In genomic region chr11:44538501-44539290, GRCm38 (mm10) we compare ENCODE assay signal across 11 mouse cellular contexts. TPM values are rescaled to one million over a fixed set of nuclear protein-coding genes. Genes with fewer than 3 reads are reported as not detected.
DNase-seq lines count a peak whose midpoint lies in the region; ATAC-seq and TF ChIP-seq lines count a peak whose summit lies in the region.
"Had no signal": no experiment of that assay in that cellular context is flagged by ENCODE, and none has a peak within 500 bp of the region (broad histone marks: within the 10 kb centered on the region; RNA-seq: fewer than 3 reads in every experiment).

No protein-coding gene starts in this region.

- H3K27ac ChIP-seq in heart, adult 2 months, result no peak overlapping the region
- H3K27ac ChIP-seq in heart, embryonic 10.5 days, result no peak overlapping the region
- peak overlapping the region; percentile 80 for H3K27ac ChIP-seq in embryonic fibroblast, embryonic 13.5 days (ENCODE audit: insufficient read depth, low read length)
- 0 out of 2 replicates have a peak overlapping the region, but pooled peaks have one; percentile 30 for H3K27ac ChIP-seq in liver, postnatal 0 days (ENCODE audit: low read depth)
- no peak overlapping the region for H3K27ac ChIP-seq in hindbrain, postnatal 0 days
- H3K27ac ChIP-seq in forebrain, embryonic 13.5 days, result no peak overlapping the region
- H3K27ac ChIP-seq: heart, embryonic 15.5 days had no signal

- no peak for TF ChIP-seq EP300 in heart, adult 2 months (IDR thresholded peaks at IDR 0.05; ENCODE audit: insufficient read depth, low read depth, low read length)
- TF ChIP-seq EP300 in liver, postnatal 0 days (IDR thresholded peaks at IDR 0.05; ENCODE audit: low read depth), result no peak

- H3K4me2 ChIP-seq in liver, postnatal 0 days (ENCODE audit: low read depth, low read length), result no peak overlapping the region
- H3K4me2 ChIP-seq in hindbrain, postnatal 0 days (ENCODE audit: low read depth, low read length), result no peak overlapping the region
- H3K4me2 ChIP-seq in forebrain, embryonic 13.5 days, result no peak overlapping the region
- H3K4me2 ChIP-seq: heart, embryonic 15.5 days had no signal

- TF ChIP-seq POLR2A in heart, adult 2 months (IDR thresholded peaks at IDR 0.05; ENCODE audit: insufficient read depth, low read depth, low read length), result no peak
- TF ChIP-seq POLR2A in embryonic fibroblast, embryonic 13.5 days (IDR thresholded peaks at IDR 0.05; ENCODE audit: low read depth, low read length), result no peak

- peak in 1 of 2 experiments; percentile 23 for DNase-seq in heart, adult 2 months
- no peak for DNase-seq in heart, embryonic 10.5 days (ENCODE audit: low spot score)
- no peak for DNase-seq in liver, postnatal 0 days
- DNase-seq in hindbrain, postnatal 0 days (ENCODE audit: low spot score), result no peak
- no peak for DNase-seq in urinary bladder, postnatal 10 days (ENCODE audit: low spot score)
- DNase-seq: retina, postnatal 1 day; thymus, postnatal 14 days had no signal

- H3K79me2 ChIP-seq in heart, adult 2 months (replicated peaks; ENCODE audit: control insufficient read depth, insufficient read depth, low read length), result 0 out of 2 replicates have a peak, but pooled peaks cover 1% of the 10 kb centered on the region

- H3K27me3 ChIP-seq in heart, adult 2 months (ENCODE audit: control insufficient read depth, insufficient read depth, low read length), result no peaks in the 10 kb centered on the region
- H3K27me3 ChIP-seq in heart, embryonic 10.5 days (ENCODE audit: insufficient read depth, poor library complexity, severe bottlenecking), result no peaks in the 10 kb centered on the region
- no peaks in the 10 kb centered on the region for H3K27me3 ChIP-seq in liver, postnatal 0 days (ENCODE audit: insufficient read depth, low read length)
- no peaks in the 10 kb centered on the region for H3K27me3 ChIP-seq in hindbrain, postnatal 0 days (ENCODE audit: insufficient read depth, low read length)
- H3K27me3 ChIP-seq in forebrain, embryonic 13.5 days, result no peaks in the 10 kb centered on the region
- H3K27me3 ChIP-seq: heart, embryonic 15.5 days had no signal

- H3K9me3 ChIP-seq in heart, embryonic 10.5 days, result no peaks in the 10 kb centered on the region
- H3K9me3 ChIP-seq in liver, postnatal 0 days (ENCODE audit: low read length), result no peaks in the 10 kb centered on the region
- no peaks in the 10 kb centered on the region for H3K9me3 ChIP-seq in hindbrain, postnatal 0 days (ENCODE audit: low read length)
- H3K9me3 ChIP-seq in forebrain, embryonic 13.5 days (replicated peaks), result no peaks in the 10 kb centered on the region
- H3K9me3 ChIP-seq: heart, embryonic 15.5 days had no signal

- intact Hi-C loops in heart, adult 2 months (cut with DNase I), result no loop called here

- H3K4me1 ChIP-seq in heart, adult 2 months (ENCODE audit: control insufficient read depth, insufficient read depth, low read length), result peaks cover 6% of the 10 kb centered on the region; the same call in 1 of the 2 replicates
- H3K4me1 ChIP-seq in heart, embryonic 10.5 days, result 0 out of 2 replicates have a peak, but pooled peaks cover 3% of the 10 kb centered on the region
- H3K4me1 ChIP-seq in embryonic fibroblast, embryonic 13.5 days (ENCODE audit: control insufficient read depth, insufficient read depth, low read length), result peaks cover 33% of the 10 kb centered on the region
- H3K4me1 ChIP-seq in liver, postnatal 0 days (ENCODE audit: insufficient read depth), result peaks cover 5% of the 10 kb centered on the region; the same call in 1 of the 2 replicates
- H3K4me1 ChIP-seq in hindbrain, postnatal 0 days (ENCODE audit: insufficient read depth, low read length), result peaks cover 7% of the 10 kb centered on the region; the same call in 1 of the 2 replicates
- H3K4me1 ChIP-seq in forebrain, embryonic 13.5 days, result peaks cover 11% of the 10 kb centered on the region

- 85% methylated on average over 10 of the region's 10 CpGs for WGBS in heart, adult 2 months
- 93% methylated on average over 10 of the region's 10 CpGs for WGBS in heart, embryonic 10.5 days
- 81% methylated on average over 10 of the region's 10 CpGs for WGBS in liver, postnatal 0 days (ENCODE audit: insufficient replicate concordance)
- WGBS in hindbrain, postnatal 0 days, result 81% methylated on average over 10 of the region's 10 CpGs
- WGBS in forebrain, embryonic 13.5 days, result 94% methylated on average over 10 of the region's 10 CpGs

- no peak overlapping the region for H3K4me3 ChIP-seq in heart, adult 2 months
- no peak overlapping the region for H3K4me3 ChIP-seq in heart, embryonic 10.5 days
- H3K4me3 ChIP-seq in embryonic fibroblast, embryonic 13.5 days (ENCODE audit: insufficient read depth, low read length), result no peak overlapping the region
- H3K4me3 ChIP-seq in liver, postnatal 0 days (ENCODE audit: low read depth, low read length), result no peak overlapping the region
- no peak overlapping the region for H3K4me3 ChIP-seq in hindbrain, postnatal 0 days (ENCODE audit: low read length)
- H3K4me3 ChIP-seq in forebrain, embryonic 13.5 days, result no peak overlapping the region
- H3K4me3 ChIP-seq: heart, embryonic 15.5 days had no signal

- TF ChIP-seq CTCF in heart, adult 2 months (IDR thresholded peaks at IDR 0.05), result no peak
- TF ChIP-seq CTCF in embryonic fibroblast, embryonic 13.5 days (IDR thresholded peaks at IDR 0.05; ENCODE audit: borderline replicate concordance, insufficient read depth, low read length), result no peak
- no peak for TF ChIP-seq CTCF in liver, postnatal 0 days (IDR thresholded peaks at IDR 0.05; ENCODE audit: low read depth)
- TF ChIP-seq CTCF in hindbrain, postnatal 0 days (IDR thresholded peaks at IDR 0.05; ENCODE audit: low read depth), result no peak

- H3K36me3 ChIP-seq in heart, adult 2 months (ENCODE audit: control insufficient read depth, insufficient read depth, low read length), result no peaks in the 10 kb centered on the region; the same call in 1 of the 2 replicates
- H3K36me3 ChIP-seq in heart, embryonic 10.5 days, result peaks cover 80% of the 10 kb centered on the region
- peaks cover 60% of the 10 kb centered on the region for H3K36me3 ChIP-seq in liver, postnatal 0 days (replicated peaks; ENCODE audit: insufficient read depth, low read length)
- peaks cover 11% of the 10 kb centered on the region; the same call in 1 of the 2 replicates for H3K36me3 ChIP-seq in hindbrain, postnatal 0 days (ENCODE audit: insufficient read depth, low read length)
- peaks cover 49% of the 10 kb centered on the region for H3K36me3 ChIP-seq in forebrain, embryonic 13.5 days (ENCODE audit: poor library complexity, severe bottlenecking)

- peak; percentile 25 for ATAC-seq in CD4-positive, CD25-positive, alpha-beta regulatory T cell, adult 4 months
- no peak for ATAC-seq in liver, postnatal 0 days
- no peak for ATAC-seq in hindbrain, postnatal 0 days
- ATAC-seq in forebrain, embryonic 13.5 days, result no peak

- 0 out of 2 replicates have a peak overlapping the region, but pooled peaks have one; percentile 33 for H3K9ac ChIP-seq in heart, adult 2 months (ENCODE audit: low read depth, low read length)
- H3K9ac ChIP-seq in liver, postnatal 0 days (replicated peaks), result no peak overlapping the region
- no peak overlapping the region for H3K9ac ChIP-seq in hindbrain, postnatal 0 days (replicated peaks; ENCODE audit: low read length)
- H3K9ac ChIP-seq in forebrain, embryonic 13.5 days, result no peak overlapping the region
- H3K9ac ChIP-seq: heart, embryonic 15.5 days had no signal

RNA-seq across cellular contexts. Expression of gene Rnf145, which starts 19.9 kb away (rescaled TPM):
- 10 to 100 TPM; 11.6 to 13.3 TPM for total RNA-seq in heart, adult 2 months (2021)
- polyA plus RNA-seq in heart, adult 2 months (2012; rRNA removed), result 14.0 and 29.0 TPM in 2 replicates
- polyA plus RNA-seq in heart, embryonic 10.5 days (2016; fragmentation: Nextera tagmentation; extraction: Ambion mirVana), result 59.8 and 82.1 TPM in 2 replicates
- polyA plus RNA-seq in CD4-positive, CD25-positive, alpha-beta regulatory T cell, adult 4 months (2017; shearing (Covaris generic)), result 10 to 100 TPM; 54.0 to 64.9 TPM
- 56.8 and 64.8 TPM in 2 replicates for polyA plus RNA-seq in embryonic fibroblast, embryonic 13.5 days (2011; ENCODE audit: insufficient read length, low read depth, missing spikeins)
- 31.9 and 32.7 TPM in 2 replicates for polyA plus RNA-seq in liver, postnatal 0 days (2015; fragmentation: Nextera tagmentation; extraction: Ambion mirVana)
- 108 and 122 TPM in 2 replicates for total RNA-seq in hindbrain, postnatal 0 days (2014; rRNA removed)
- polyA plus RNA-seq in hindbrain, postnatal 0 days (2015; fragmentation: Nextera tagmentation; extraction: Ambion mirVana), result 91.8 and 92.9 TPM in 2 replicates
- 78.0 and 84.3 TPM in 2 replicates for polyA plus RNA-seq in forebrain, embryonic 13.5 days (2015; fragmentation: Nextera tagmentation; extraction: Ambion mirVana)

Comparison
In these comparisons a context has a peak if more than half of its experiments do, and no peak if none do; other contexts are left out.
1. H3K27ac ChIP-seq: peak in embryonic fibroblast, embryonic 13.5 days (single experiment) and liver, postnatal 0 days (single experiment); none in heart, adult 2 months (single experiment), heart, embryonic 10.5 days (single experiment), hindbrain, postnatal 0 days (single experiment) and forebrain, embryonic 13.5 days (single experiment).